Mouse (Mus musculus) heart, embryonic 13.5 days (tissue): Measurements from ENCODE around the gene Olfr1124. TPM values are rescaled to one million over a fixed set of nuclear protein-coding genes. Genes with fewer than 3 reads are reported as not detected.
"Not testable (repeated sequence)": the region's sequence is repeated elsewhere in the genome, so short reads cannot be mapped to it uniquely, and the experiment has no call there.

ENCODE experiments used
- ATAC-seq: fragments of 200-750 bp; cut with Nextera tagmentation; 2 replicates; pipeline ENCODE4 v1.8.0; 2017; ENCODE audit warnings: moderate TSS enrichment; ENCODE audit not compliant: insufficient number of reproducible peaks, low FRiP score, low TSS enrichment; ENCODE audit errors: extremely low read depth
- H3K27ac ChIP-seq: fragments of 300-500 bp; sonication (generic); replicated peaks from 2 replicates; pipeline ENCODE4 v1.5.1; 2015; ENCODE audit warnings: moderate library complexity, mild to moderate bottlenecking, inconsistent platforms
- H3K27me3 ChIP-seq: fragments of 300-500 bp; sonication (generic); replicated peaks from 2 replicates; pipeline ENCODE4 v1.6.1; 2015; ENCODE audit warnings: mild to moderate bottlenecking, inconsistent platforms
- H3K36me3 ChIP-seq: fragments of 300-500 bp; sonication (generic); 2 replicates; pipeline ENCODE4 v1.6.1; 2015; ENCODE audit warnings: mild to moderate bottlenecking, inconsistent platforms
- H3K4me1 ChIP-seq: fragments of 300-500 bp; sonication (generic); 2 replicates; pipeline ENCODE4 v1.6.1; 2015; ENCODE audit warnings: inconsistent platforms
- H3K4me2 ChIP-seq: fragments of 300-500 bp; sonication (generic); 2 replicates; pipeline ENCODE4 v1.6.1; 2015; ENCODE audit warnings: inconsistent platforms, mild to moderate bottlenecking, moderate library complexity
- H3K4me3 ChIP-seq: fragments of 300-500 bp; sonication (generic); 2 replicates; pipeline ENCODE4 v1.5.1; 2015; ENCODE audit warnings: moderate library complexity, mild to moderate bottlenecking, inconsistent platforms
- H3K9ac ChIP-seq: fragments of 300-500 bp; sonication (generic); 2 replicates; pipeline ENCODE4 v1.6.1; 2015; ENCODE audit warnings: inconsistent platforms, mild to moderate bottlenecking, moderate library complexity
- H3K9me3 ChIP-seq: fragments of 300-500 bp; sonication (generic); 2 replicates; pipeline ENCODE4 v1.6.1; 2016; ENCODE audit warnings: inconsistent platforms
- WGBS: fragments of 180-500 bp; shearing (Covaris S2); methylation state at CpG from one replicate; pipeline ENCODE4 v1.1.7; 2015; ENCODE audit warnings: mixed read lengths; 5-methylcytosine and 5-hydroxymethylcytosine counted together
- polyA plus RNA-seq: library from polyadenylated mRNA; unstranded; fragments of >200 nt; fragmentation: Nextera tagmentation; extraction: Ambion mirVana; gene quantifications from 2 replicates; pipeline ENCODE4 v1.2.1, GENCODE M21; 2015

Gene Olfr1124
- polyA plus RNA-seq: 0.05 and 0.08 TPM in 2 replicates

DNA sequence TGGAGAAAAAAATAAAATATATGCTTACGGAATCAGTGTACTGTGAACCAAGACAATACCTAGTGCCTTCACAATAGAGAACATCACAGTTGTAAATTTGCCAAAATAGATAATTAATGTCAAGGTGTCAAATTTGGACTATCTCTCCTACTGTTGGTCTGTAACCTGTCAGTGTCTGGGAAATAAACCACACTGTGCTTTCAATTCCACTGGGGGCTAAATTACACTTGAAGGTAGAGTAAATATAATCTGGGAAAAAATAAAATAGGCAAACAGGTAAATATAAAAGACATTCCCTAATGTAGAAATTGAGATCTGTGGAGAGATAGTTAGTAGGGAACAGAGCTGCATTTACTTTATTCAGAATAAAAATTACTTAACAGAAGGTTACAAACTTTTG lies at the start of gene Olfr1124:
Olfr1124 (plus strand) TSS at position 301 of the 400 bp plus-strand sequence.
- H3K9ac ChIP-seq: no peak within 1 kb of the TSS
- no peak within 1 kb of the TSS for H3K27ac ChIP-seq
- H3K4me1 ChIP-seq: no peaks in the 10 kb centered on the region
- no peak for ATAC-seq
- no peak within 1 kb of the TSS for H3K4me3 ChIP-seq
- H3K4me2 ChIP-seq: no peak within 1 kb of the TSS
- no peaks in the 10 kb centered on the region for H3K9me3 ChIP-seq
- H3K36me3 ChIP-seq: no peaks in the 10 kb centered on the region
- H3K27me3 ChIP-seq: no peaks in the 10 kb centered on the region
- WGBS: 88% methylated on average over 1 of the region's 1 CpGs

DNA sequence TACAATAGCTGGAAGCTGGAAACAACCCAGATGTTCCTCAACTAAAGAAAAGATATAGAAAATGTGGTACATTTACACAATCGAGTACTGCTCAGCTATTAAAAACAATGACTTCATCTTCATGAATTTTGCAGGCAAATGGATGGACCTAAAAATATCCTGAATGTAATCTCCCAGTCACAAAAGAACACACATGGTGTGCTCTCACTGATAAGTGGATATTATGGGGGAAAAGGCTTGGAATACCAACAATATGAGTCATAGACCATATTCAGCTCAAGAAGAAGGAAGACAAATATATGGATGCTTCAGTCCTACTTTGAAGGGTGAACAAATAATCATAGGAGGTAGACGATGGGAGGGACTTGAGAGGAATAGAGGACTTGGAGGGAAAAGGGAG lies 46.1 kb upstream of the Olfr1124 start:
- Histone ChIP-seq H3K4me3 (no peak overlapping the region), H3K27ac (0 out of 2 replicates have a peak overlapping the region, but pooled peaks have one; percentile 5), H3K36me3 (no peaks in the 10 kb centered on the region), H3K9ac (no peak overlapping the region), H3K9me3 (no peaks in the 10 kb centered on the region), H3K4me2 (no peak overlapping the region), H3K4me1 (no peaks in the 10 kb centered on the region), H3K27me3 (no peaks in the 10 kb centered on the region)
- no peak for ATAC-seq
- WGBS: 35% methylated on average over 2 of the region's 2 CpGs

DNA sequence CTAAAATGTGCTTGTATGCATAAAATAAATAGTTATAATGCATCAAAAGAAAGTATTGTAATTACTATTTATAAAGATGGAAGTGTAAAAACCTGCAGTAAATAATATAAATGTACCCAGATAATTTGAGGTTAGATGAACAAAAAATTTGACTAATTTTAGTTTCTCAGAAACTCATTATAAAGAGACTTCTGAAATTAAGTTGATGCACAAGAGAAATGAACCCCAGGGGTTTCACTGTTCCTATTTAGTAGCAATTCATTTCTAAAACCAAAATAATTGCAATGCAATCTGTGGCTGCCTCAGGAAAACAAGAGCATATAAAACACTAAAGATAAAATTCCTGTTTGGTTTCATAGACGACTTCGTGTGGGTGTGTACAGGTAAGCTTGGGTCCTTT lies 44.5 kb upstream of the Olfr1124 start, which contains the start of gene Olfr1122:
Olfr1122 (plus strand) TSS at position 301 of the 400 bp plus-strand sequence.
- H3K9ac ChIP-seq: no peak within 1 kb of the TSS
- WGBS: 80% methylated on average over 2 of the region's 2 CpGs

DNA sequence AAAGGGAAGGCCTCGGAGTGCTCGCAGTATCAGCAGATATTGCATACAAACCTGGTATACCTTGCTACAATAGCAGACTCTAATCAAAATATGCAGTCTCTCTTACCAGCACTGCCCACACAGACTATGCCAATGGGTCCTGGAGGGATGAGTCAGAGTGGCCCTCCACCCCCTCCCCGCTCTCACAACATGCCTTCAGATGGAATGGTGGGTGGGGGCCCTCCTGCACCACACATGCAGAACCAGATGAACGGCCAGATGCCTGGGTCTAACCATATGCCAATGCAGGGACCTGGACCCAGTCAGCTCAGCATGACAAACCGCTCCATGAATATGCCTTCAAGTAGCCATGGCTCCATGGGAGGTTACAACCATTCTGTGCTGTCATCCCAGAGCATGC lies 36.5 kb upstream of the Olfr1124 start:
- not testable (repeated sequence) for H3K27me3 ChIP-seq, ATAC-seq, H3K36me3 ChIP-seq, H3K9ac ChIP-seq, H3K27ac ChIP-seq, H3K4me1 ChIP-seq, H3K4me2 ChIP-seq, H3K4me3 ChIP-seq, H3K9me3 ChIP-seq
- 80% methylated on average over 5 of the region's 5 CpGs for WGBS

More for the DNA sequence above, 44.5 kb upstream of the Olfr1124 start, which contains the start of gene Olfr1122:
- Histone ChIP-seq H3K27me3 (no peaks in the 10 kb centered on the region), H3K4me2 (no peak within 1 kb of the TSS), H3K4me1 (no peaks in the 10 kb centered on the region), H3K36me3 (no peaks in the 10 kb centered on the region), H3K4me3 (no peak within 1 kb of the TSS), H3K27ac (no peak within 1 kb of the TSS), H3K9me3 (no peaks in the 10 kb centered on the region)
- ATAC-seq: no peak

DNA sequence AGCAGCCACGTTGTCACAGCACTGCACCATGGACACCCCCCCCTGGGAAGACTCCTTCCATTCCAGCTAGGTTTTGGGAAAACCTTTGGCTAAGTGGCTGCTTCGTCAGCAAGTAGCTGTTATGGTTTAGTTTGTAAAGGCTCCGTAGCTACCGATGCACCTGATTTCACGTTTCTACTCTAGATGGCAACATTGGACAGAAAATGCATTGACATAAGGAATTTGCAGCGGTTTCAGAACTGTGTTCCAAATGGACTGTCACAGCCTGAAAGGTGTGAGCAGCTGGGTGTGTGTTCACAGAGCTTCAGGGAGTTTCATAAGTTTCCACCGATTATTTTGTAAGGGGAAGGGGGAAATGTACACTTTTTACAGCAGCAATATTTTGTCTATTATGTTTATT lies 35.4 kb upstream of the Olfr1124 start:
- H3K4me3 ChIP-seq, H3K36me3 ChIP-seq, ATAC-seq, H3K9me3 ChIP-seq, H3K4me2 ChIP-seq, H3K4me1 ChIP-seq, H3K27ac ChIP-seq, H3K27me3 ChIP-seq, H3K9ac ChIP-seq: not testable (repeated sequence)
- 69% methylated on average over 7 of the region's 7 CpGs for WGBS

DNA sequence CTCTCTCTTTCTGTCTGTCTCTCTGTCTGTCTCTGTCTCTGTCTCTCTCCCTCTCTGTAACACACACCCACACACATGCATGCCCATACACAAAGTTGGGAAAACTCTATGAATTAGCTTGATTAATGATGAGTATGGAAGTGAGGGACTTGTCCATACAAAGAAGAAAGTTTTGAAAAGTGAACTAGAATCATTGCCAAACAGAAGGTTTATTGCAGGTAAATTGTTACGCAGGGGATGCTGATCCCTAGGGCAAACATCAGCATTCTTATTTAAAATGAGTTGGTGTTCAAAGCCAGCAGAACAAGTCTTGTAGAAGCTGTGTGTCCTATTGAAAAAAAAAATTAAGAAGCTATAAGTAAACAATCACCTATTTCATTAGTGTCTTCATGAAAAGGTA lies 13.7 kb upstream of the Olfr1124 start, which contains the start of gene Olfr1123:
Olfr1123 (plus strand) TSS at position 301 of the 400 bp plus-strand sequence.
- H3K4me3 ChIP-seq: no peak within 1 kb of the TSS
- no peak within 1 kb of the TSS for H3K27ac ChIP-seq
- H3K4me1 ChIP-seq: no peaks in the 10 kb centered on the region
- no peak within 1 kb of the TSS for H3K9ac ChIP-seq
- H3K36me3 ChIP-seq: no peaks in the 10 kb centered on the region
- ATAC-seq: no peak
- no peaks in the 10 kb centered on the region for H3K9me3 ChIP-seq
- H3K27me3 ChIP-seq: no peaks in the 10 kb centered on the region
- WGBS: 85% methylated on average over 1 of the region's 1 CpGs
- H3K4me2 ChIP-seq: no peak within 1 kb of the TSS

DNA sequence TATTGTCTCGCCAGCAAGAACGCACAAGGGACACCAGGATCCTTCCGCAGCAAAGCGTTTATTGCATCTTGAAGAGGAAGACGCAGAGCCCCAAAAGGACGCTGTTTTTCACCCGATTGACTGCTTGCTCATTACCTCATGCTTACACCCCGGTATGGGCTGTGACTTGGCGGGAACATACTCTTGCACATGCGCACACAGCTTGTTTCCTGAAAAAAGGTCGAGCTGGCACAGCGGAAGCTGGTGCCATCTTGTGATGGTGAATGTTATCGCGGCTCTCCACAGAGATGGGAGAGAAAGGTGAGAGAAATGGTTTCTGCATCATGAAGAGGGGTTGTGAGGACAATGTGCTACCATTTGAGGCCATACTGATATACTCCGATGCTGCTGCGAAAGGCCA lies 7.7 kb downstream of the Olfr1124 start:
- no peak overlapping the region for H3K4me2 ChIP-seq
- no peaks in the 10 kb centered on the region for H3K36me3 ChIP-seq
- no peaks in the 10 kb centered on the region for H3K9me3 ChIP-seq
- 88% methylated on average over 16 of the region's 16 CpGs for WGBS
- H3K4me1 ChIP-seq: no peaks in the 10 kb centered on the region
- no peak overlapping the region for H3K27ac ChIP-seq
- ATAC-seq: no peak
- H3K27me3 ChIP-seq: no peaks in the 10 kb centered on the region
- no peak overlapping the region for H3K4me3 ChIP-seq
- no peak overlapping the region for H3K9ac ChIP-seq

DNA sequence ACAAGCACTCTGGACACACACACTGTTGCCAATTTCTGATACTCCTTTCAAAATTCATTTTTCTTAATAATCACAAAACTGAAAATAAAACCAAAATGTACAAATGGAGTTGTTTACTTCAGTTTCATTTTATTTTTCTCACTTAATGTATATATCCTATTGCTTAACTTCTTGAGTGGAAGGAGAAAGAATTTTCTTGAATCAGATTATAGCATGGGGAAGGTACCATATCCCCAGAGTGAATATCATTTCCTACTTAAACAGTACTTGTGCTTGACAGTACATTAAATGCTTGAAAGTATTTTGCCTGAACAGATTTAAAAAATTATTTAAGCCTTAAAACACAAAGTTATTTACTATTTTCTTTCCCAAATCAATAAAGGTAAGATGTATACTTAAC lies 23.6 kb downstream of the Olfr1124 start, which contains the start of gene Olfr1126:
Olfr1126 (plus strand) TSS at position 301 of the 400 bp plus-strand sequence.
- no peak for ATAC-seq
- no peak within 1 kb of the TSS for H3K27ac ChIP-seq
- no peak within 1 kb of the TSS for H3K4me2 ChIP-seq
- no peaks in the 10 kb centered on the region for H3K36me3 ChIP-seq
- no peaks in the 10 kb centered on the region for H3K9me3 ChIP-seq
- no peaks in the 10 kb centered on the region for H3K4me1 ChIP-seq
- H3K9ac ChIP-seq: no peak within 1 kb of the TSS
- H3K27me3 ChIP-seq: no peaks in the 10 kb centered on the region
- no peak within 1 kb of the TSS for H3K4me3 ChIP-seq

DNA sequence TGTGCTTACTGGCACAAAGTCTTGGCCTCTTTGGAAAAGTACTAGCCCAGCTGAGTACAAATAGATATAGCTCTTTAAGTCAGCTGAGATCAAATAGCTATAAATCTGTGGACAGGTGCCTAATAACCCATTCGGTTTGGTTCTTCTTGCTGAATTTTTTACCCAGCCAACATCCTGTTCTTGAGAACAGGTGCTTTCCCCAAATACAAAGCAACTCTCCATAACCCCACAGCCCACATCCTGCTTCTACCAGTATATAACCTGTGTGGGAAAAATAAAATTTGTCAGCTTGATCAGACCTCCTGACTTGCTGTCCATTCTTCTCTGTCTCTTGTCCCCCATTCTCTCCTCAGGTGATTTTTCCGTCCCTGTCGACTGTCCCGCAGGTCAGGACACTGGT lies 31.7 kb downstream of the Olfr1124 start:
- ATAC-seq: no peak
- 74% methylated on average over 4 of the region's 4 CpGs for WGBS

DNA sequence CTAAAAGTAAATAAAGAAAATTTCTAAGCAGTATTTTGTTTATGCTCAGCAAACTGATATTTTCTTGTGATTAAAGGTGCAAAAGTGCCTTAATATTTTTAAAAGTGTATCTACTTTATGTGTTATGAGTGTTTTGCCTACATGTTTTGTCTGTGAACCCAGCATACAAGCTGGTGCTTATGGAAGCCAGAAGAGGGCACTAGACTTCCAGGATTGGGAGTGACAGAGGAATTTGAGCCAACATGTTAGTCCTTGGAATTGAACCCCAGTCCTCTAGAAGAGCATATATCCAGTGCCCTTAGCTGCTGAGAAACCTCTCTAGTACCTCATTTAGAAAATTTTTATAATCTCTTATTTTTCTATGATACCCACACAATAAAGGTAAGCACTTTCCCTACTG lies 50.1 kb downstream of the Olfr1124 start:
- no peaks in the 10 kb centered on the region for H3K27me3 ChIP-seq
- no peak overlapping the region for H3K4me2 ChIP-seq
- ATAC-seq: no peak
- H3K27ac ChIP-seq: no peak overlapping the region
- no peaks in the 10 kb centered on the region for H3K4me1 ChIP-seq
- no peaks in the 10 kb centered on the region for H3K9me3 ChIP-seq
- H3K9ac ChIP-seq: no peak overlapping the region
- H3K4me3 ChIP-seq: no peak overlapping the region
- no peaks in the 10 kb centered on the region for H3K36me3 ChIP-seq

More for the DNA sequence above, 31.7 kb downstream of the Olfr1124 start:
- Histone ChIP-seq H3K4me2 (no peak overlapping the region), H3K9ac (no peak overlapping the region), H3K9me3 (no peaks in the 10 kb centered on the region), H3K4me3 (no peak overlapping the region), H3K4me1 (no peaks in the 10 kb centered on the region), H3K27me3 (no peaks in the 10 kb centered on the region), H3K36me3 (no peaks in the 10 kb centered on the region), H3K27ac (no peak overlapping the region)

DNA sequence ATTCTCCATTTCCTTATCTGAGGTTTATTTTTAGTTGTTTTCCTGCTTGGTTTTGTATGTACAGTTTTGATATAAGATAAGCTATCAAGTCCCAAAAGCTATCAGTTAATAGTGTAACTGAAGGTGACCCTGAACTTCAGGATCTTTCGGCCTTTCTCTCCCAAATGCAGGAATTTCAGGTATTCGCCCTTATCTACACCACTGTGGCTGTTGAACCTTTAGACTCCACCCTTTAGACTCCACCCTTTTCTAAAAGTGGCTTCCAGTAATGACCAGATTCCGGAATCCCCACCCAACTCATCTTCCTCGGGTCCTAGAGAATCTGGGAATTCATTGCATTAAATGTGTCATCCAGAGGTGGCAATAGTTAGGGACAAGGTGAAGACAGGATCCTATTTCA lies 51.1 kb downstream of the Olfr1124 start:
- ATAC-seq: no peak
- 59% methylated on average over 4 of the region's 4 CpGs for WGBS

DNA sequence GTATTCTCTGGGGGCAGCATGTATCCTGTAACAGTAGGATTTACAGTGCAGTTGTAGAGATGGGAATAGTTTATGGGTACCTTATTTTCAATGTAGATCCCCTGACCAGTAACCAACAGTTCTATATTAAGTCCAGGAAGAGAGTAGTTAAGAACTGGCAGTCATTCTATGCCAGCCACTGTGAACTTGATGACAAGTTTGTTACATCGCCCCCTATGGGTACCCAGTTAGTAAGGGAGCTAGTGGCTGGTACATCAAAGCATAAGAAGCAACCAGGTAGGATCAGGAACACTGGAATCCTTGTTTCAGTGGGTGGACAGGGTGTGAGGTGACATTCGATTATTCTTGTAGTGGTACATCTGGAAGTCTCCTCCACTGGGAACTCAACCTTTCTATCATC lies 52.2 kb downstream of the Olfr1124 start:
- H3K4me2 ChIP-seq: no peak overlapping the region
- no peaks in the 10 kb centered on the region for H3K36me3 ChIP-seq

More for the DNA sequence above, 51.1 kb downstream of the Olfr1124 start:
- H3K27me3 ChIP-seq: no peaks in the 10 kb centered on the region
- H3K4me3 ChIP-seq: no peak overlapping the region
- H3K9ac ChIP-seq: no peak overlapping the region
- H3K36me3 ChIP-seq: no peaks in the 10 kb centered on the region
- no peaks in the 10 kb centered on the region for H3K4me1 ChIP-seq
- H3K4me2 ChIP-seq: no peak overlapping the region
- no peak overlapping the region for H3K27ac ChIP-seq
- H3K9me3 ChIP-seq: no peaks in the 10 kb centered on the region

More for the DNA sequence above, 52.2 kb downstream of the Olfr1124 start:
- H3K27ac ChIP-seq: no peak overlapping the region
- no peak overlapping the region for H3K4me3 ChIP-seq
- H3K4me1 ChIP-seq: no peaks in the 10 kb centered on the region
- 69% methylated on average over 2 of the region's 2 CpGs for WGBS
- H3K9ac ChIP-seq: no peak overlapping the region
- H3K27me3 ChIP-seq: no peaks in the 10 kb centered on the region
- no peaks in the 10 kb centered on the region for H3K9me3 ChIP-seq
- no peak for ATAC-seq
